Mouse (Mus musculus) left cerebral cortex, adult 2 months (tissue): ENCODE results near the gene Trdmt1. TPM values are rescaled to one million over a fixed set of nuclear protein-coding genes. Genes with fewer than 3 reads are reported as not detected.
"Not testable (repeated sequence)": the region's sequence is repeated elsewhere in the genome, so short reads cannot be mapped to it uniquely, and the experiment has no call there.

Experiments used
- DNase-seq, 2 experiments: peaks; one replicate each; pipeline ENCODE4 v3.0.0; 2021 to 2022; ENCODE audit warnings: low spot score in 2 of 2, mixed read lengths in 1 of 2; ENCODE audit errors: extremely low spot score in 1 of 2
- H3K27ac ChIP-seq: fragments of 200-600 bp; 2 replicates; pipeline ENCODE4 v1.8.1; 2022
- H3K4me3 ChIP-seq: fragments of 200-600 bp; 2 replicates; pipeline ENCODE4 v1.8.1; 2022
- CTCF ChIP-seq: fragments of 200-600 bp; IDR thresholded peaks from 2 replicates; pipeline ENCODE4 v1.8.1; 2022; ENCODE audit warnings: antibody characterized with exemption, mild to moderate bottlenecking, moderate library complexity
- intact Hi-C: fragments of 180-260 bp; cut with DNase I; formaldehyde crosslinking; loops from one replicate; pipeline ENCODE4 v1.15.1; 2025
- long read RNA-seq, 2 experiments: library from polyadenylated mRNA; stranded (forward); transcript quantifications; one replicate each; pipeline ENCODE4 v2.0.0; 2021; ENCODE audit warnings: borderline mapping rate in 2 of 2
- total RNA-seq, 2 experiments: library from RNA; stranded (reverse); gene quantifications; 2 replicates each; pipeline ENCODE4 v1.2.3; 2021

Gene Trdmt1
- 1 to 10 TPM; 5.8 to 7.1 TPM for total RNA-seq
- long read RNA-seq, experiment 1, partial matches to known transcripts = 0 of 1 reads
- long read RNA-seq, experiment 1, other reads (novel, unspliced or antisense) = 1 of 1 reads
- long read RNA-seq, experiment 2 = 0 reads

DNA sequence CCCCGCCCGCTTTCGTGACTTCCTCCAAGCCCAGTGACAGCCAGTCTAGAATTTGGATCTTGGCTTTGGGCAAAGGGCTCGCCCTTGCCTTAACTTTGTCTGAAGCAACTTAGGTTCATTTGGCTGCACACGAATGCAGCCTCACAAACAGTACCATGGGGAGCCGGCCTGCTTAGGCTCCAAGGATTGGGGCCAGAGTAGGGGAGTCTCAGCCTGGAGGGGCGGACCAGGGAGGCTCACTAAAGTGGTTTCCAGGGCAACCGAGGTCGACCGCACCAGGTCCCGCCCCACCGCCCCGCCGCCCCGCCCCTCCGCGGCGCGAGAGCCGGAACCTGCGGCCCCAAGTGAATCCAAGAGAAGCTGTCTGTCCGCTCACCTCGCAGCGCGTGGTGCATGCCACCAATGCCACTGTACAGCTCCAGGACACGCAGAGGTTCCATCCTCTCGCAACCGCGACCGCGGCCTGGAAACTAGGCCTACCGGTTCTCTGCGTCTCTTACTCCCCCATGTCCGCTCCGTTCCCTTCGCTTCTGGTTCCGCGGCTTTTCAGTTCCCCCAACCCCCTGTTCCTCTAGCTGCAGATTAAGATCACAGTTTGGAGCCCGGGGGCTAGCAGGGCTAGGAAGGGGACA is at the start of gene Trdmt1:
Gene Trdmt1, minus strand, starts transcription at position 476 of the 632 bp plus-strand sequence.
- intact Hi-C loops = loop anchor here (1.0 kb wide), 2 partner anchors 28 to 273 kb away; partner anchors contain the start of gene Rsu1
- Histone ChIP-seq H3K4me3 (peak within 1 kb of the TSS; percentile 68), H3K27ac (peak within 1 kb of the TSS; percentile 98)
- DNase-seq = peak; percentile 73 to 76
- TF ChIP-seq CTCF = no peak

GRCm38 (mm10) chr2:13593328-13593727 is 48.9 kb upstream of the Trdmt1 start:
- intact Hi-C loops = no loop called here
- H3K27ac ChIP-seq = no peak overlapping the region
- DNase-seq = no peak

DNA sequence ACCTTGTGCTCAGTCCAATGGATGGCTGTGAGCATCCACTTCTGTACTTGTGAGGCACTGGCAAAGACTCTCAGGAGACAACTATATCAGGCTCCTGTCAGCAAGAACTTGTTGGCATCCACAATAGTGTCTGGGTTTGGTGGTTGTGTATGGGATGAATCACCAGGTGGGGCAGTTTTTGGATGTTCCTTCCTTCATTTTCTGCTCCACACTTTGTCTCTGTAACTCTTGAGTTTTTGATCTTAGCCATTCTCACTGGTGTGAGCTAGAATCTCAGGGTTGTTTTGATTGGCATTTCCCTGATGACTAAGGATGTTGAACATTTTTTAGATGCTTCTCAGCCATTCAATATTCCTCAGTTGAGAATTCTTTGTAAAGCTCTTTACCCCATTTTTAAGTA is 39.3 kb upstream of the Trdmt1 start:
- DNase-seq, intact Hi-C loops, H3K27ac ChIP-seq, H3K4me3 ChIP-seq: not testable (repeated sequence)

More at GRCm38 (mm10) chr2:13593328-13593727, 48.9 kb upstream of the Trdmt1 start:
- H3K4me3 ChIP-seq = no peak overlapping the region
- no peak for TF ChIP-seq CTCF

GRCm38 (mm10) chr2:13582184-13582583 is 37.7 kb upstream of the Trdmt1 start:
- no peak for TF ChIP-seq CTCF
- no peak overlapping the region for H3K4me3 ChIP-seq
- DNase-seq = no peak
- intact Hi-C loops = no loop called here
- no peak overlapping the region for H3K27ac ChIP-seq

GRCm38 (mm10) chr2:13579991-13580390 is 35.5 kb upstream of the Trdmt1 start:
- no peak overlapping the region for H3K4me3 ChIP-seq
- no peak overlapping the region for H3K27ac ChIP-seq
- peak; percentile 30 for TF ChIP-seq CTCF
- intact Hi-C loops = loop anchor here (10.0 kb wide), 1 partner anchor 285 kb away; no protein-coding TSS in a partner anchor
- DNase-seq = no peak

- intact Hi-C loops = loop anchor here (10.0 kb wide), 1 partner anchor 285 kb away; no protein-coding TSS in a partner anchor
- H3K4me3 ChIP-seq = no peak overlapping the region
- TF ChIP-seq CTCF = no peak
- no peak overlapping the region for H3K27ac ChIP-seq
- DNase-seq = no peak
Observed at GRCm38 (mm10) chr2:13579315-13579714, 34.8 kb upstream of the Trdmt1 start.

GRCm38 (mm10) chr2:13578473-13579152 is 34.1 kb upstream of the Trdmt1 start:
- intact Hi-C loops = loop anchor here (10.0 kb wide), 1 partner anchor 284 kb away; no protein-coding TSS in a partner anchor
- no peak for DNase-seq
- TF ChIP-seq CTCF = peak; percentile 22

GRCm38 (mm10) chr2:13577399-13577798 is 32.9 kb upstream of the Trdmt1 start:
- no peak for TF ChIP-seq CTCF
- intact Hi-C loops = loop anchor here (10.0 kb wide), 1 partner anchor 283 kb away; no protein-coding TSS in a partner anchor
- no peak for DNase-seq
- no peak overlapping the region for H3K4me3 ChIP-seq
- no peak overlapping the region for H3K27ac ChIP-seq

More at GRCm38 (mm10) chr2:13578473-13579152, 34.1 kb upstream of the Trdmt1 start:
- H3K4me3 ChIP-seq = no peak overlapping the region
- no peak overlapping the region for H3K27ac ChIP-seq

DNA sequence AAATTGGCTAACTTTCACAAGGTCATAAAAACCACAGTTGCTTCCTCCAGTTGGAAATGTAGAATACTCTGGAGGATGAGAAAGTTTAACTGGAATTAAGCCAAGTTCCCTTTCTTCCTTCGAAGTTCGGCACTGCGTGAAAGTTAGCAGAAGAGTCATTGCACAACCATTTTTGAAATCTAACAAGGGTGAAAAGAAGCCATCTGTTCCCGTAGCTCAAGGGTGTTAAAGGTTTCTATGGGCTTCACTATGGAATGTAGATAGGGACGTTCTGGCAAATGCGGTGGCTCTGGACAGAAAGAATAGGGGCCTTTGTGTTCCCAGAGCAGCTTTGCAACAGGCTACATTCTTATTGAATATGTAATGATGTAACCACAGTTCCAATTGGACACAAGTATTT is 31.5 kb upstream of the Trdmt1 start:
- TF ChIP-seq CTCF = no peak
- intact Hi-C loops = loop anchor here (10.0 kb wide), 1 partner anchor 281 kb away; no protein-coding TSS in a partner anchor
- Histone ChIP-seq H3K4me3 (peak overlapping the region; percentile 52), H3K27ac (no peak overlapping the region)
- DNase-seq = no peak

DNA sequence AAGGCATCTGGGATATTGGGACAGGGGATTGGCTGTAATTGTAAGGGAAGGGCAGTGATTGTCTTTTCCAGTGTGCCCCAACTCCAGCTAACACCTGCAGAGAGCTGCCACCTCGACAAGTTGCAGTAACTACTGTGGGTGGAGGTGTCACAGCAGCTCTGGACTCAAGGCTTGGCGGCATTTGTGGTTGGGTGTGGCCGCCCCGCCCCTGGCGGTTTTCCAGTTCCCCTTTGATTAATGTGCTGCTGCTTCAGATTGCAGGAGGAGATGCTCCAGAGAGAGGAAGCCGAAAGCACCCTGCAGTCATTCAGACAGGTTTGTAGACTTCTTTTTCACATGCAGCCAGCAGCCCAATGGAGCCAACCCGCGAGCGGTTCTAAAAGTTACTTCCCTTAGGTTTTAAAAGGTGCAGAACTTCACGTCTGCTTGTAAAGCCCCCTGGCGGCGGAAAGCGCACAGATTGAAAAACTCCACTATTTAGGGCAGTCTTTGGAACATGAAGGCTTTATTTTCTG is 30.9 kb upstream of the Trdmt1 start:
- no peak overlapping the region; the same call in 1 of the 2 replicates for H3K27ac ChIP-seq
- H3K4me3 ChIP-seq = peak overlapping the region; percentile 52
- peak; percentile 68 to 70 for DNase-seq
- intact Hi-C loops = loop anchor here (10.0 kb wide), 1 partner anchor 281 kb away; no protein-coding TSS in a partner anchor
- TF ChIP-seq CTCF = peak; percentile 81

GRCm38 (mm10) chr2:13574801-13575150 is 30.3 kb upstream of the Trdmt1 start:
- peak overlapping the region; percentile 45 for H3K27ac ChIP-seq
- DNase-seq = no peak
- peak overlapping the region; percentile 52 for H3K4me3 ChIP-seq
- TF ChIP-seq CTCF = no peak
- intact Hi-C loops = loop anchor here (10.0 kb wide), 1 partner anchor 280 kb away; no protein-coding TSS in a partner anchor
